Mouse (Mus musculus) testis, adult 2 months (tissue): ENCODE data around the gene Unc13a.

Experiments used
- CTCF ChIP-seq: fragments of 200-500 bp; IDR thresholded peaks from 2 replicates; pipeline ENCODE4 v1.5.1; 2012; ENCODE audit warnings: low read depth, mild to moderate bottlenecking, inconsistent platforms, low read length, moderate library complexity; ENCODE audit not compliant: control insufficient read depth, insufficient read depth, insufficient replicate concordance
- POLR2A ChIP-seq: fragments of 200-500 bp; IDR thresholded peaks from 2 replicates; pipeline ENCODE4 v1.6.1; 2012; ENCODE audit warnings: low read depth, mild to moderate bottlenecking, inconsistent platforms, low read length, moderate library complexity; ENCODE audit not compliant: control insufficient read depth

- TF ChIP-seq CTCF: no peak
- TF ChIP-seq POLR2A: no peak
Measured at GRCm38 (mm10) chr8:71702087-71702432, 30.5 kb upstream of the Unc13a start.
